Mouse (Mus musculus): ENCODE measurements around the gene Lrrc28. TPM values are rescaled to one million over a fixed set of nuclear protein-coding genes. Genes with fewer than 3 reads are reported as not detected.
A peak's percentile ranks its signal among the peaks of the same experiment; 100 is the strongest.

Gene Lrrc28
- polyA plus RNA-seq, 1 experiment from 2014 or later, result 19.5 TPM

- peaks cover 4% of the 10 kb centered on the region; the same call in 1 of the 2 replicates for H3K9me3 ChIP-seq (replicated peaks)
- H3K27me3 ChIP-seq (ENCODE audit: low read depth, poor library complexity, severe bottlenecking), result no peaks in the 10 kb centered on the region
- peaks cover 75% of the 10 kb centered on the region for H3K36me3 ChIP-seq
- no peak overlapping the region for H3K4me3 ChIP-seq
- 93% methylated on average over 1 of the region's 1 CpGs for WGBS
- no peak for DNase-seq (ENCODE audit: low spot score)
- no peak overlapping the region for H3K27ac ChIP-seq (replicated peaks)
- no peaks in the 10 kb centered on the region for H3K4me1 ChIP-seq
Observed at GRCm38 (mm10) chr7:67670965-67671364, 25.9 kb upstream of the Lrrc28 start.

- Histone ChIP-seq H3K36me3 (peaks cover 66% of the 10 kb centered on the region), H3K9me3 (replicated peaks) (no peaks in the 10 kb centered on the region), H3K4me1 (no peaks in the 10 kb centered on the region), H3K4me3 (no peak overlapping the region), H3K27ac (replicated peaks) (0 out of 2 replicates have a peak overlapping the region, but pooled peaks have one; percentile 13), H3K27me3 (ENCODE audit: low read depth, poor library complexity, severe bottlenecking) (no peaks in the 10 kb centered on the region)
- 87% methylated on average over 14 of the region's 14 CpGs for WGBS
- DNase-seq (ENCODE audit: low spot score), result no peak
Observed at GRCm38 (mm10) chr7:67663981-67664694, 19.1 kb upstream of the Lrrc28 start.

GRCm38 (mm10) chr7:67662424-67662823 lies 17.4 kb upstream of the Lrrc28 start:
- H3K9me3 ChIP-seq (replicated peaks), result no peaks in the 10 kb centered on the region
- H3K27me3 ChIP-seq (ENCODE audit: low read depth, poor library complexity, severe bottlenecking), result no peaks in the 10 kb centered on the region
- no peak overlapping the region for H3K27ac ChIP-seq (replicated peaks)
- H3K4me3 ChIP-seq, result no peak overlapping the region
- H3K4me1 ChIP-seq, result no peaks in the 10 kb centered on the region
- H3K36me3 ChIP-seq, result peaks cover 53% of the 10 kb centered on the region
- no peak for DNase-seq (ENCODE audit: low spot score)
- WGBS, result 87% methylated on average over 5 of the region's 5 CpGs

GRCm38 (mm10) chr7:67658110-67658509 lies 13.0 kb upstream of the Lrrc28 start:
- no peaks in the 10 kb centered on the region for H3K27me3 ChIP-seq (ENCODE audit: low read depth, poor library complexity, severe bottlenecking)
- peaks cover 13% of the 10 kb centered on the region for H3K36me3 ChIP-seq
- H3K4me3 ChIP-seq, result no peak overlapping the region
- no peak overlapping the region for H3K27ac ChIP-seq (replicated peaks)
- DNase-seq (ENCODE audit: low spot score), result no peak
- no peaks in the 10 kb centered on the region for H3K9me3 ChIP-seq (replicated peaks)
- H3K4me1 ChIP-seq, result peaks cover 16% of the 10 kb centered on the region
- WGBS, result 83% methylated on average over 4 of the region's 4 CpGs

GRCm38 (mm10) chr7:67655186-67655585 lies 10.1 kb upstream of the Lrrc28 start:
- Histone ChIP-seq H3K4me1 (peaks cover 22% of the 10 kb centered on the region), H3K4me3 (peak overlapping the region; percentile 37), H3K27ac (replicated peaks) (peak overlapping the region; percentile 73), H3K27me3 (ENCODE audit: low read depth, poor library complexity, severe bottlenecking) (no peaks in the 10 kb centered on the region), H3K9me3 (replicated peaks) (no peaks in the 10 kb centered on the region), H3K36me3 (0 out of 2 replicates have a peak, but pooled peaks cover 4% of the 10 kb centered on the region)
- DNase-seq (ENCODE audit: low spot score), result peak; percentile 56
- 12% methylated on average over 1 of the region's 1 CpGs for WGBS

GRCm38 (mm10) chr7:67654668-67655067 lies 9.6 kb upstream of the Lrrc28 start:
- peak overlapping the region; percentile 73; the same call in 1 of the 2 replicates for H3K27ac ChIP-seq (replicated peaks)
- peaks cover 28% of the 10 kb centered on the region for H3K4me1 ChIP-seq
- WGBS, result 92% methylated on average over 7 of the region's 7 CpGs

GRCm38 (mm10) chr7:67652211-67652610 lies 7.1 kb upstream of the Lrrc28 start:
- H3K27ac ChIP-seq (replicated peaks), result no peak overlapping the region
- H3K4me1 ChIP-seq, result peaks cover 46% of the 10 kb centered on the region
- no peak for DNase-seq (ENCODE audit: low spot score)
- no peaks in the 10 kb centered on the region for H3K9me3 ChIP-seq (replicated peaks)
- no peak overlapping the region for H3K4me3 ChIP-seq
- H3K36me3 ChIP-seq, result no peaks in the 10 kb centered on the region
- no peaks in the 10 kb centered on the region for H3K27me3 ChIP-seq (ENCODE audit: low read depth, poor library complexity, severe bottlenecking)
- 84% methylated on average over 5 of the region's 5 CpGs for WGBS

More at GRCm38 (mm10) chr7:67654668-67655067, 9.6 kb upstream of the Lrrc28 start:
- Histone ChIP-seq H3K27me3 (ENCODE audit: low read depth, poor library complexity, severe bottlenecking) (no peaks in the 10 kb centered on the region), H3K36me3 (0 out of 2 replicates have a peak, but pooled peaks cover 4% of the 10 kb centered on the region), H3K4me3 (no peak overlapping the region), H3K9me3 (replicated peaks) (no peaks in the 10 kb centered on the region)
- DNase-seq (ENCODE audit: low spot score), result no peak

- peak overlapping the region; percentile 66 for H3K4me3 ChIP-seq
- no peaks in the 10 kb centered on the region for H3K36me3 ChIP-seq
- no peaks in the 10 kb centered on the region for H3K9me3 ChIP-seq (replicated peaks)
- no peak overlapping the region for H3K27ac ChIP-seq (replicated peaks)
- no peaks in the 10 kb centered on the region for H3K27me3 ChIP-seq (ENCODE audit: low read depth, poor library complexity, severe bottlenecking)
- DNase-seq (ENCODE audit: low spot score), result no peak
- WGBS, result 79% methylated on average over 4 of the region's 4 CpGs
- peaks cover 51% of the 10 kb centered on the region for H3K4me1 ChIP-seq
Observed at GRCm38 (mm10) chr7:67648376-67648775, 3.3 kb upstream of the Lrrc28 start.

GRCm38 (mm10) chr7:67647277-67647676 lies 2.2 kb upstream of the Lrrc28 start, which contains the start of gene Ttc23:
TSS of gene Ttc23 (plus strand) at chr7:67647410.
- Histone ChIP-seq H3K36me3 (no peaks in the 10 kb centered on the region), H3K27ac (replicated peaks) (peak within 1 kb of the TSS; percentile 90), H3K4me1 (peaks cover 51% of the 10 kb centered on the region), H3K4me3 (peak within 1 kb of the TSS; percentile 81), H3K27me3 (ENCODE audit: low read depth, poor library complexity, severe bottlenecking) (no peaks in the 10 kb centered on the region), H3K9me3 (replicated peaks) (no peaks in the 10 kb centered on the region)
- DNase-seq (ENCODE audit: low spot score), result peak; percentile 18
- under 1% methylated on average over 5 of the region's 5 CpGs for WGBS

GRCm38 (mm10) chr7:67646131-67646530 lies 1.1 kb upstream of the Lrrc28 start:
- Histone ChIP-seq H3K27me3 (ENCODE audit: low read depth, poor library complexity, severe bottlenecking) (no peaks in the 10 kb centered on the region), H3K27ac (replicated peaks) (peak overlapping the region; percentile 90), H3K9me3 (replicated peaks) (no peaks in the 10 kb centered on the region), H3K36me3 (no peaks in the 10 kb centered on the region), H3K4me3 (peak overlapping the region; percentile 81), H3K4me1 (peaks cover 51% of the 10 kb centered on the region)
- 6% methylated on average over 6 of the region's 6 CpGs for WGBS
- DNase-seq (ENCODE audit: low spot score), result peak; percentile 23

- DNase-seq (ENCODE audit: low spot score), result no peak
- H3K4me3 ChIP-seq, result peak overlapping the region; percentile 81
- H3K27me3 ChIP-seq (ENCODE audit: low read depth, poor library complexity, severe bottlenecking), result no peaks in the 10 kb centered on the region
- H3K27ac ChIP-seq (replicated peaks), result peak overlapping the region; percentile 90
- H3K36me3 ChIP-seq, result no peaks in the 10 kb centered on the region
- H3K9me3 ChIP-seq (replicated peaks), result no peaks in the 10 kb centered on the region
- peaks cover 49% of the 10 kb centered on the region for H3K4me1 ChIP-seq
- WGBS, result under 1% methylated on average over 15 of the region's 15 CpGs
Observed at GRCm38 (mm10) chr7:67645681-67646014, 580 bp upstream of the Lrrc28 start.

- no peaks in the 10 kb centered on the region for H3K9me3 ChIP-seq (replicated peaks)
- H3K27me3 ChIP-seq (ENCODE audit: low read depth, poor library complexity, severe bottlenecking), result no peaks in the 10 kb centered on the region
- H3K27ac ChIP-seq (replicated peaks), result no peak overlapping the region
- WGBS, result 47% methylated on average over 8 of the region's 8 CpGs
- DNase-seq (ENCODE audit: low spot score), result no peak
- H3K4me1 ChIP-seq, result peaks cover 37% of the 10 kb centered on the region
- H3K36me3 ChIP-seq, result no peaks in the 10 kb centered on the region
- H3K4me3 ChIP-seq, result peak overlapping the region; percentile 81
Observed at GRCm38 (mm10) chr7:67644291-67644690, 777 bp downstream of the Lrrc28 start.

- H3K9me3 ChIP-seq (replicated peaks), result no peaks in the 10 kb centered on the region
- H3K4me3 ChIP-seq, result no peak overlapping the region
- no peaks in the 10 kb centered on the region for H3K27me3 ChIP-seq (ENCODE audit: low read depth, poor library complexity, severe bottlenecking)
- no peak for DNase-seq (ENCODE audit: low spot score)
- no peak overlapping the region for H3K27ac ChIP-seq (replicated peaks)
- H3K36me3 ChIP-seq, result no peaks in the 10 kb centered on the region
- WGBS, result 93% methylated on average over 9 of the region's 9 CpGs
- H3K4me1 ChIP-seq, result peaks cover 24% of the 10 kb centered on the region
Observed at GRCm38 (mm10) chr7:67642955-67643354, 2.1 kb downstream of the Lrrc28 start.
